Mouse (Mus musculus) liver, adult 2 months (tissue): ENCODE data around the gene Ralgds. TPM values are rescaled to one million over a fixed set of nuclear protein-coding genes. Genes with fewer than 3 reads are reported as not detected.

ENCODE experiments used
- DNase-seq: peaks from one replicate; pipeline ENCODE4 v3.0.0-alpha.2; 2011; ENCODE audit warnings: low read depth, low spot score; ENCODE audit errors: extremely low read depth
- H3K27ac ChIP-seq: fragments of 200-500 bp; replicated peaks from 2 replicates; pipeline ENCODE4 v1.5.1; 2012; ENCODE audit warnings: low read depth, mild to moderate bottlenecking, control low read depth, inconsistent platforms, low read length; ENCODE audit not compliant: insufficient read depth
- H3K27me3 ChIP-seq: fragments of 200-500 bp; 2 replicates; pipeline ENCODE4 v1.6.1; 2012; ENCODE audit warnings: mild to moderate bottlenecking, moderate library complexity, low read length, inconsistent platforms; ENCODE audit not compliant: control insufficient read depth, insufficient read depth
- H3K36me3 ChIP-seq: fragments of 200-500 bp; 2 replicates; pipeline ENCODE4 v1.6.1; 2012; ENCODE audit warnings: low read length, inconsistent platforms; ENCODE audit not compliant: control insufficient read depth, insufficient read depth
- H3K4me1 ChIP-seq: fragments of 200-500 bp; 2 replicates; pipeline ENCODE4 v1.6.1; 2011; ENCODE audit warnings: low read length; ENCODE audit not compliant: control insufficient read depth, insufficient read depth
- H3K4me3 ChIP-seq: fragments of 200-500 bp; 2 replicates; pipeline ENCODE4 v1.5.1; 2011; ENCODE audit warnings: low read depth, mild to moderate bottlenecking, control low read depth, low read length, moderate library complexity; ENCODE audit not compliant: insufficient read depth
- H3K79me2 ChIP-seq: fragments of 200-500 bp; 2 replicates; pipeline ENCODE4 v1.6.1; 2012; ENCODE audit warnings: inconsistent platforms, mild to moderate bottlenecking, low read length, moderate library complexity; ENCODE audit not compliant: control insufficient read depth, insufficient read depth
- H3K9ac ChIP-seq: fragments of 200-500 bp; 2 replicates; pipeline ENCODE4 v1.6.1; 2012; ENCODE audit warnings: low read depth, mild to moderate bottlenecking, control low read depth, inconsistent platforms, low read length
- CTCF ChIP-seq: fragments of 200-500 bp; IDR thresholded peaks from 2 replicates; pipeline ENCODE4 v1.5.1; 2011; ENCODE audit warnings: low read depth, low read length, control low read depth
- POLR2A ChIP-seq: fragments of 200-500 bp; IDR thresholded peaks from 2 replicates; pipeline ENCODE4 v1.6.1; 2011; ENCODE audit warnings: low read length, control low read depth; ENCODE audit not compliant: insufficient read depth; ENCODE audit errors: extremely low read depth
- WGBS: fragments of 180-500 bp; shearing (Covaris S2); methylation state at CpG from one replicate; pipeline ENCODE4 v1.1.7; 2018; 5-methylcytosine and 5-hydroxymethylcytosine counted together
- polyA plus RNA-seq: library from polyadenylated mRNA; depleted of rRNA; stranded (reverse); fragments of >200 nt; gene quantifications from 2 replicates; pipeline ENCODE4 v1.2.3, GENCODE M21; 2012; rRNA removed
- total RNA-seq: library from RNA; depleted of rRNA; stranded (reverse); fragments of >200 nt; gene quantifications from 2 replicates; pipeline ENCODE4 v1.2.3, GENCODE M21; 2014; rRNA removed

The Ralgds gene
- total and polyA plus RNA-seq, 2 experiments: 1.1 to 3.0 TPM

GRCm38 (mm10) chr2:28599569-28599900, 86.6 kb downstream of the Ralgds start:
- TF ChIP-seq POLR2A (no peak), CTCF (no peak)
- no peaks in the 10 kb centered on the region for H3K4me1 ChIP-seq
- no peak overlapping the region for H3K4me3 ChIP-seq
- 72% methylated on average over 6 of the region's 6 CpGs for WGBS
- H3K36me3 ChIP-seq: no peaks in the 10 kb centered on the region
- DNase-seq: no peak
- no peaks in the 10 kb centered on the region for H3K27me3 ChIP-seq
- no peak overlapping the region for H3K27ac ChIP-seq
- no peak overlapping the region for H3K9ac ChIP-seq
- H3K79me2 ChIP-seq: no peaks in the 10 kb centered on the region

GRCm38 (mm10) chr2:28601720-28602590, 89.0 kb downstream of the Ralgds start:
- Histone ChIP-seq H3K27me3 (no peaks in the 10 kb centered on the region), H3K27ac (no peak overlapping the region), H3K9ac (no peak overlapping the region), H3K4me1 (no peaks in the 10 kb centered on the region), H3K36me3 (no peaks in the 10 kb centered on the region), H3K79me2 (no peaks in the 10 kb centered on the region), H3K4me3 (no peak overlapping the region)
- TF ChIP-seq POLR2A (no peak), CTCF (no peak)
- DNase-seq: no peak
- 65% methylated on average over 12 of the region's 12 CpGs for WGBS

Other genes with a start within 250 kb of the Ralgds start
- 0.07 and 0.09 TPM in 2 replicates for gene Ppp1r26, start 66.3 kb upstream of the Ralgds start, total RNA-seq
- 0.07 and 0.10 TPM in 2 replicates for gene Ppp1r26, start 66.3 kb upstream of the Ralgds start, polyA plus RNA-seq
- gene 1700007K13Rik, start 46.8 kb upstream of the Ralgds start, total RNA-seq: 0.28 TPM in 1 of 2 replicates, not detected in the other
- gene 1700007K13Rik, start 46.8 kb upstream of the Ralgds start, polyA plus RNA-seq: not detected in 2 replicates
- gene Mrps2, start 45.1 kb upstream of the Ralgds start, total RNA-seq: 10.9 and 14.3 TPM in 2 replicates
- gene Mrps2, start 45.1 kb upstream of the Ralgds start, polyA plus RNA-seq: 51.5 and 52.3 TPM in 2 replicates
- 0.65 and 1.7 TPM in 2 replicates for gene Gbgt1, start 16.2 kb upstream of the Ralgds start, total RNA-seq
- gene Gbgt1, start 16.2 kb upstream of the Ralgds start, polyA plus RNA-seq: 0.66 and 0.86 TPM in 2 replicates
- not detected in 2 replicates for gene Gm10134, start 7.0 kb upstream of the Ralgds start, total RNA-seq
- gene Gm10134, start 7.0 kb upstream of the Ralgds start, polyA plus RNA-seq: not detected in 2 replicates
- gene Cel, start 50.3 kb downstream of the Ralgds start, total RNA-seq: 19.2 and 70.5 TPM in 2 replicates
- 0.11 and 0.37 TPM in 2 replicates for gene Cel, start 50.3 kb downstream of the Ralgds start, polyA plus RNA-seq
- 2.9 and 3.1 TPM in 2 replicates for gene Gtf3c5, start 70.6 kb downstream of the Ralgds start, total RNA-seq
- gene Gtf3c5, start 70.6 kb downstream of the Ralgds start, polyA plus RNA-seq: 7.8 and 9.0 TPM in 2 replicates
- not detected in 2 replicates for gene Gfi1b, start 108.9 kb downstream of the Ralgds start, total RNA-seq
- not detected in 2 replicates for gene Gfi1b, start 108.9 kb downstream of the Ralgds start, polyA plus RNA-seq
- 14.4 and 19.8 TPM in 2 replicates for gene Tsc1, start 128.1 kb downstream of the Ralgds start, total RNA-seq
- gene Tsc1, start 128.1 kb downstream of the Ralgds start, polyA plus RNA-seq: 8.6 and 10.0 TPM in 2 replicates
- gene Spaca9, start 186.6 kb downstream of the Ralgds start, total RNA-seq: 0.60 TPM in 1 of 2 replicates, not detected in the other
- 0.16 and 0.26 TPM in 2 replicates for gene Spaca9, start 186.6 kb downstream of the Ralgds start, polyA plus RNA-seq
- gene Ak8, start 187.0 kb downstream of the Ralgds start, total RNA-seq: not detected in 2 replicates
- gene Ak8, start 187.0 kb downstream of the Ralgds start, polyA plus RNA-seq: 0.09 TPM in 1 of 2 replicates, not detected in the other